Mouse (Mus musculus): ENCODE measurements around the gene Acsf2. TPM values are rescaled to one million over a fixed set of nuclear protein-coding genes. Genes with fewer than 3 reads are reported as not detected.

Acsf2 gene
- polyA plus RNA-seq, 1 experiment from 2014 or later, result 7.0 TPM

DNA sequence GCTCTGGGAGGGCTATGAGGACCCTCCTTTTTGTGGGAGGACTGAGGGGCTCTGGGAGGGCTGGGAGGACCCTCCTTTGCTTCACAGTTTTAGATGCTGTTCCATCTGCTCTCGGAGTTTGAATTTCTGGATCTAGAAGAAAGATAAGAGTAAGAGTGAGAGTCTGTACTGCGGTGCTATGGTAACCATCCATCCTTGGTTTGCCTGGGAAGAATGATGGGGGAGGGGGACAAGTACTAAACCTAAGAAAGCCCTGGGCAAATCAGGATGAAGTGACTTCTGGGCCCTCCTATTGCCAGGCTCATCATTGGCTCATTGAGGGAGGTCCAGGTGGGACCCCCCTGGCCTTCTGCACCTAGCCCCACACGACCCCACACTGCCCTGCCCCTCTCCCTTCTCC, 43.4 kb downstream of the Acsf2 start:
- H3K27me3 ChIP-seq (ENCODE audit: insufficient read depth, low read length), result no peaks in the 10 kb centered on the region
- H3K27ac ChIP-seq, result no peak overlapping the region
- no peak overlapping the region for H3K4me2 ChIP-seq (ENCODE audit: low read length)
- H3K4me3 ChIP-seq (replicated peaks; ENCODE audit: low read depth, low read length), result no peak overlapping the region
- 55% methylated on average over 3 of the region's 3 CpGs for WGBS
- no peak for TF ChIP-seq CTCF (IDR thresholded peaks at IDR 0.05; ENCODE audit: low read depth)
- no peaks in the 10 kb centered on the region for H3K9me3 ChIP-seq (replicated peaks; ENCODE audit: low read length)
- ATAC-seq (replicated peaks; ENCODE audit: low FRiP score, low read depth) (0 out of 2 replicates have a peak, but pooled peaks have one; percentile 37), DNase-seq (ENCODE audit: low spot score) (no peak)
- no peaks in the 10 kb centered on the region for H3K4me1 ChIP-seq (replicated peaks; ENCODE audit: insufficient read depth, low read length)
- H3K9ac ChIP-seq (ENCODE audit: low read depth, low read length), result no peak overlapping the region
- 0 out of 2 replicates have a peak, but pooled peaks cover 4% of the 10 kb centered on the region for H3K36me3 ChIP-seq (ENCODE audit: insufficient read depth, low read length)

DNA sequence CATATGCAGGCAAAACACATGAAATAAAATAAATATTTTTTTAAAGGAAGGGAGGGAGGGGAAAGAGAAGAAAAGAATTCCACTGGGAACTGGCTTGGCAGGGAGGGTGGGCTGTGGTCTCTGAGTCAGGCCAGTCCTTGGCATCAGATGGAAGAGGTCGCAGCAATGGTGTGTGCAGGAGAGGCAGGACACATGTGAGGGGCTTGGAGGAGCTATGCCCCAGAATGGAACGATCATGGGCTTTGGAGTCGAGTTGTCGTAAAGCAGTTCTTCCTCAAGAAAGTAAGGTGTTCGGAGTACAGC, 51.3 kb downstream of the Acsf2 start:
- Histone ChIP-seq H3K27me3 (ENCODE audit: insufficient read depth, low read length) (no peaks in the 10 kb centered on the region), H3K4me3 (replicated peaks; ENCODE audit: low read depth, low read length) (no peak overlapping the region), H3K36me3 (ENCODE audit: insufficient read depth, low read length) (no peaks in the 10 kb centered on the region), H3K27ac (no peak overlapping the region), H3K9ac (ENCODE audit: low read depth, low read length) (no peak overlapping the region), H3K4me1 (replicated peaks; ENCODE audit: insufficient read depth, low read length) (peaks cover 7% of the 10 kb centered on the region; the same call in 1 of the 2 replicates), H3K4me2 (ENCODE audit: low read length) (no peak overlapping the region), H3K9me3 (replicated peaks; ENCODE audit: low read length) (no peaks in the 10 kb centered on the region)
- DNase-seq (ENCODE audit: low spot score) (no peak), ATAC-seq (replicated peaks; ENCODE audit: low FRiP score, low read depth) (no peak)
- no peak for TF ChIP-seq CTCF (IDR thresholded peaks at IDR 0.05; ENCODE audit: low read depth)
- WGBS, result 82% methylated on average over 5 of the region's 5 CpGs

DNA sequence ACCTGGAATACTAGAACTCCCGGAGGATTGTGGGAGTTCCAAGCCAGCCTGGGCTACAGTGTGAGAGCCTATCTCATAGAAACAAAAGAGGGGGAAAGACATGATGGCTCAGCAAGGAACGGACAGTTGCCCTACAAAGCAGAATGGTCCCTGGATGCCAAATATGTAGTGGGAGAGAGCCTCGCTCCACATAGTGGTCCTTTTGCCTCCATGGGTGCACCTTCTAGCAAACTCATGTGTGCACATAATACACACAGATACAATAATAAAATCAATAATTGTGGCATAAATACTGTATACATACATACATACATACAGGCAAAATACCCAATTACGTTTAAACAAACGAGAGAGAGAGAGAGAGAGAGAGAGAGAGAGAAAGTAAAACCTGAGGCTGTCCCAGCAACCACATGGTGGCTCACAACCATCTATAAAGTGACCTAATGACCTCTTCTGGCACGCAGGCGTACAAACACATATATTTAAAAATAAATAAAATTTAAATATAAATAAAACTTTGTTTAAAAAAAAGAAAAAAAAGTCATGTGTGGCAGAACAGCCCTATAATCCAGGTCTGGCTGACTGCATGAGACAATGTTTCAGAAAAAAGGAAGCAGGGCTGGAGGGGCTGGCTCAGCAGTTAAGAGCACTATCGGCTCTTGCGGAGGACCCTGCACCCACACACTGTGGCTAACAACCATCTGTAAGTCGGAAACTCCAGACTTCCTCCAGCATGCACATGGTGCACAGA, 51.8 kb downstream of the Acsf2 start:
- no peak for ATAC-seq (replicated peaks; ENCODE audit: low FRiP score, low read depth)
- Histone ChIP-seq H3K4me2 (ENCODE audit: low read length) (no peak overlapping the region), H3K27ac (peak overlapping the region; percentile 71; the same call in 1 of the 2 replicates)

DNA sequence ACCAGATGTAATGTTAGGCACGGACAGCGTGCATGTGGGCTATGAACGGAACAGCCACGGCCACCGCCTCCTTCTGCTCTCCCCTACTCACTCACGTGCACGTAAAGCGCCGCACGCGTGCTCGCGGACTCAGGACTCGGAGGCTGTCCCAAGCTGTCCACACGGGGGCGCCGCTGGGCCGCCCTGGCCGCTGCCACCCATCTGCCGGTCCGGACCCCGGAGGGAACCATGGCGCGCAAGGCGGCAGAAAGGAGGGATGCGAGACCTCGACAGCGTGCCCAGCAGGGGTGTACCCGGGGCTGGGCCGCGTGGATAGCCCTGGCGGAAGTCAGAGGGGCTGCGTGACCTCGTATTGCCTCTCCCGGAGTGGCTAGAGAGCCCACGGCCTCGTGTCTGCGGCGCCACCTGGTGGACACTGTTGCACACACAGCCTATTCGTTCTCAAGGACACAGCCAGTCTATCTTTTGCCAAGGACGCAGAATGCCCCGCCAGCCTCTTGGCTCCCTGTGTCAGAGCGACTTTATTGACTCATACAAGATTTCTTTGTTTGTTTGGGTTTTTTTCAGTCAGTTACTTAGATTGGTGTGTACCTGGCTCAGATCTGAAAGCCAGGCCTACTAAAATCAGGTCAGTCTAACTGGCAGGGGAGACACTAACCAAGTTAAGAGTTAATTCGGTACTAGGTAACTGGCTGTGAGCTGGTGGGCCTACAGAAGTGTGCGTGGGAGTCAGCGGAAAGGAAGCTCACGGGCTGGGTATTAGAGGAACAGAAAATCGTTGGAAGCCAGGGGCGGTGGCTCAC, 52.6 kb downstream of the Acsf2 start, which contains the start of gene Rsad1:
Gene Rsad1, minus strand, starts transcription at position 368 of the 803 bp plus-strand sequence.
- ATAC-seq (replicated peaks; ENCODE audit: low FRiP score, low read depth) (peak; percentile 91), DNase-seq (ENCODE audit: low spot score) (peak; percentile 95)
- 3% methylated on average over 49 of the region's 49 CpGs for WGBS

More for the DNA sequence above, 51.8 kb downstream of the Acsf2 start:
- H3K27me3 ChIP-seq (ENCODE audit: insufficient read depth, low read length), result no peaks in the 10 kb centered on the region
- H3K9me3 ChIP-seq (replicated peaks; ENCODE audit: low read length), result no peaks in the 10 kb centered on the region
- H3K9ac ChIP-seq (ENCODE audit: low read depth, low read length), result no peak overlapping the region
- TF ChIP-seq CTCF (IDR thresholded peaks at IDR 0.05; ENCODE audit: low read depth), result no peak
- DNase-seq (ENCODE audit: low spot score), result no peak
- H3K4me1 ChIP-seq (replicated peaks; ENCODE audit: insufficient read depth, low read length), result peaks cover 7% of the 10 kb centered on the region; the same call in 1 of the 2 replicates
- 57% methylated on average over 10 of the region's 10 CpGs for WGBS
- no peaks in the 10 kb centered on the region for H3K36me3 ChIP-seq (ENCODE audit: insufficient read depth, low read length)
- no peak overlapping the region for H3K4me3 ChIP-seq (replicated peaks; ENCODE audit: low read depth, low read length)

DNA sequence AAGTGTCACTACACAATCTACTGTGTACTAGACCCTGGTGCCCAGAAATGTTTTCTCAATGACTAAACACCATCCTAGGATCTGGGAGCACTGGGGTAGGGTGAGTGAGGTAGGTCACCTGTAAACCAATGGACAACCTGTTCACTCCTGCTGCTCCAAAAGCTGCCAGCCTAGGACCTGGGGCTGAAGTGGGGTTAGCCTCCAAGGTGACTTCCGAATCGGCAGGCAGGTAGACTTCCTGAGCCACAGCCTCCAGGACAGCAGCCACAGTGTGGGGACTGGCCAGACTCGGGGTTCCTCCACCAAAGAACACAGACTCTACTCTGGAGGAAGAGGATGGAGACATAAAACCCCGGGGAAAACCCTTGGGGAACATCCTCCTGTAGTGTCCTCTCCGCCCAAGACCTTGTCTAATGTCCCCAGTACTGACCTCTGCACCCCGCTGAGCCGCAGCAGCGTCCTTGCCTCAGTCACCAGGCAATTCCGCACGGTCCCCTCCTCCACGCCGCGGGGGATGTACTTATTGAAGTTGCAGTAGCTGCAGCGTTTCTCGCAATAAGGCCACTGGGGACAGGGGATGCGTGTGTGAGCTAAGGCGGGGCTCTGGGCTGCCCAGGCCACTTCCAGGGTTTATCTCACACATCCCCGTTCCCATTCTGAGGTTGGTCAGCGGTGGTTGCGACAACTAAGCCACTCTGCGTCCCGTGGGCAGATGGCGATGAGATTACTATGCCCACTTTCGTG, 53.5 kb downstream of the Acsf2 start:
- Histone ChIP-seq H3K27ac (peak overlapping the region; percentile 71; the same call in 1 of the 2 replicates), H3K27me3 (ENCODE audit: insufficient read depth, low read length) (no peaks in the 10 kb centered on the region), H3K9ac (ENCODE audit: low read depth, low read length) (peak overlapping the region; percentile 64), H3K36me3 (ENCODE audit: insufficient read depth, low read length) (no peaks in the 10 kb centered on the region), H3K4me2 (ENCODE audit: low read length) (peak overlapping the region; percentile 93), H3K4me1 (replicated peaks; ENCODE audit: insufficient read depth, low read length) (peaks cover 7% of the 10 kb centered on the region; the same call in 1 of the 2 replicates), H3K4me3 (replicated peaks; ENCODE audit: low read depth, low read length) (peak overlapping the region; percentile 38), H3K9me3 (replicated peaks; ENCODE audit: low read length) (no peaks in the 10 kb centered on the region)
- 0 out of 2 replicates have a peak, but pooled peaks have one; percentile 22 for ATAC-seq (replicated peaks; ENCODE audit: low FRiP score, low read depth)
- WGBS, result 9% methylated on average over 24 of the region's 24 CpGs
- no peak for TF ChIP-seq CTCF (IDR thresholded peaks at IDR 0.05; ENCODE audit: low read depth)
- no peak for DNase-seq (ENCODE audit: low spot score)

More for the DNA sequence above, 52.6 kb downstream of the Acsf2 start, which contains the start of gene Rsad1:
- peaks cover 7% of the 10 kb centered on the region; the same call in 1 of the 2 replicates for H3K4me1 ChIP-seq (replicated peaks; ENCODE audit: insufficient read depth, low read length)
- peak within 1 kb of the TSS; percentile 38 for H3K4me3 ChIP-seq (replicated peaks; ENCODE audit: low read depth, low read length)
- peak; percentile 99 for TF ChIP-seq CTCF (IDR thresholded peaks at IDR 0.05; ENCODE audit: low read depth)
- H3K27ac ChIP-seq, result peak within 1 kb of the TSS; percentile 71
- no peaks in the 10 kb centered on the region for H3K27me3 ChIP-seq (ENCODE audit: insufficient read depth, low read length)
- H3K9ac ChIP-seq (ENCODE audit: low read depth, low read length), result peak within 1 kb of the TSS; percentile 64
- peak within 1 kb of the TSS; percentile 93 for H3K4me2 ChIP-seq (ENCODE audit: low read length)
- H3K36me3 ChIP-seq (ENCODE audit: insufficient read depth, low read length), result no peaks in the 10 kb centered on the region
- H3K9me3 ChIP-seq (replicated peaks; ENCODE audit: low read length), result no peaks in the 10 kb centered on the region

DNA sequence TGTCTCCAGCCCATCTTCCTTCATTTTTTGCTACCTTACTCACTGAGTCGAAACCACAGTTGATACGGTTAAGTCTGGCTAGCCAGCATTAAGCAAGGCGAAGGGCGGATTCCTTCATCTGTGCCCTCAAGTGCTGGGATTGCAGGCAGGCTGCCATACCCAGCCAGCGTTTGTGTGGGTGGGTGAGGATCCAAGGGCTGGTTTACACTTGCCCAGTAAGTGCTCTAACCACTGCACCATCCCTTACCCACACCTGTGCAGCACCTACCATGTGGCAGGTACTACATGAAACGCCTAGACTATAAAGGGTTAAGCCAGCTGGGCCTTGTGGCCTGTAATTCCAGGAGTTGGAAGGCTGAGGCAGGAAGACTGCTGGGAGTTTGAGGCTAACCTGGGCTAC, 54.4 kb downstream of the Acsf2 start:
- H3K27me3 ChIP-seq (ENCODE audit: insufficient read depth, low read length), result no peaks in the 10 kb centered on the region
- DNase-seq (ENCODE audit: low spot score), result no peak
- no peak overlapping the region for H3K9ac ChIP-seq (ENCODE audit: low read depth, low read length)
- H3K27ac ChIP-seq, result no peak overlapping the region
- 92% methylated on average over 6 of the region's 6 CpGs for WGBS
- no peak for ATAC-seq (replicated peaks; ENCODE audit: low FRiP score, low read depth)
- no peak for TF ChIP-seq CTCF (IDR thresholded peaks at IDR 0.05; ENCODE audit: low read depth)
- no peaks in the 10 kb centered on the region for H3K9me3 ChIP-seq (replicated peaks; ENCODE audit: low read length)
- H3K4me1 ChIP-seq (replicated peaks; ENCODE audit: insufficient read depth, low read length), result peaks cover 7% of the 10 kb centered on the region; the same call in 1 of the 2 replicates
- no peak overlapping the region for H3K4me3 ChIP-seq (replicated peaks; ENCODE audit: low read depth, low read length)
- H3K4me2 ChIP-seq (ENCODE audit: low read length), result no peak overlapping the region
- no peaks in the 10 kb centered on the region for H3K36me3 ChIP-seq (ENCODE audit: insufficient read depth, low read length)
